Mouse (Mus musculus): ENCODE results near the gene Ipo7. TPM values are rescaled to one million over a fixed set of nuclear protein-coding genes. Genes with fewer than 3 reads are reported as not detected.
A peak's percentile ranks its signal among the peaks of the same experiment; 100 is the strongest.

The Ipo7 gene
- polyA plus RNA-seq, 1 experiment from 2014 or later: 15.4 TPM

DNA sequence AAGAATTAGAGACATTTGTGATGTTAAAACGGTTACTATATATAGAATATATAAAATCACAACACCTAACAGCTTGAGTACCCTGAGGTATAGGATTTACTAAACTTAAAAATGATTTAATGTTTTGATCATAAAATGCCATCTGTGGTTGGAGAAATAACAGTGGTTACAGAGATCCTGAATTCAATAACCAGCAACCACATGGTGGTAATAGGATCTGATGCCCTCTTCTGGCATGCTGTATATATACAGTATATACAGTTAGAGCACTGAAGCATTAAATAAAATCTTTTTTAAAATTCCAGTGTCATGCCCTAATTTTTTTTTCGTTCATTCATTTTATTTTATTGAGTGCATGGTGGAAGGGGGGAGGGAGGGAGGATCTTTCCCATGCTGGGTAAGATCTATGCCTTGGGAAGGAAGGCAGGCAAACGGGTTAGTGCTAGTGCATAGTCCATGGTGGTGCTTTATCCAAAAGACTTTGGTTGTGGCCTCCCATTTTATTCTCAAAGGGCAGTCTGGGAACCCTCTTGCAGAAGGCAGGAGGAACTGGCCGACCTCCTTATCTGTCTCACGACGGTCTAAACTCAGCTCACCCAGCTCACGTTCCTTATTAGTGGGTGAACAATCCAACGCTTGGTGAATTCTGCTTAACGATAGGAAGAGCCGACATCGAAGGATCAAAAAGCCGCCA is 41.2 kb downstream of the Ipo7 start:
- ATAC-seq (no peak), DNase-seq (ENCODE audit: low spot score) (peak; percentile 63)
- 86% methylated on average over 12 of the region's 12 CpGs for WGBS
- peaks cover 22% of the 10 kb centered on the region for H3K36me3 ChIP-seq (ENCODE audit: control insufficient read depth, insufficient read depth, low read length)
- H3K27me3 ChIP-seq (replicated peaks; ENCODE audit: control insufficient read depth, insufficient read depth, low read length): no peaks in the 10 kb centered on the region
- H3K4me1 ChIP-seq (ENCODE audit: control insufficient read depth, insufficient read depth, low read length): peaks cover 9% of the 10 kb centered on the region
- H3K4me2 ChIP-seq (ENCODE audit: low read length): no peak overlapping the region
- H3K9me3 ChIP-seq (replicated peaks; ENCODE audit: control insufficient read depth, low read length): no peaks in the 10 kb centered on the region
- no peak overlapping the region for H3K27ac ChIP-seq (ENCODE audit: low read depth, low read length)
- H3K9ac ChIP-seq (ENCODE audit: low read length): no peak overlapping the region
- H3K4me3 ChIP-seq (ENCODE audit: low read depth, low read length): no peak overlapping the region

GRCm38 (mm10) chr7:110060106-110060668 is 42.1 kb downstream of the Ipo7 start:
- DNase-seq (ENCODE audit: low spot score) (no peak), ATAC-seq (no peak)
- peaks cover 14% of the 10 kb centered on the region for H3K36me3 ChIP-seq (ENCODE audit: control insufficient read depth, insufficient read depth, low read length)
- H3K4me2 ChIP-seq (ENCODE audit: low read length): peak overlapping the region; percentile 75
- no peaks in the 10 kb centered on the region for H3K27me3 ChIP-seq (replicated peaks; ENCODE audit: control insufficient read depth, insufficient read depth, low read length)
- peak overlapping the region; percentile 99 for H3K27ac ChIP-seq (ENCODE audit: low read depth, low read length)
- WGBS: 21% methylated on average over 5 of the region's 5 CpGs
- peaks cover 9% of the 10 kb centered on the region for H3K4me1 ChIP-seq (ENCODE audit: control insufficient read depth, insufficient read depth, low read length)
- H3K4me3 ChIP-seq (ENCODE audit: low read depth, low read length): peak overlapping the region; percentile 76
- no peaks in the 10 kb centered on the region for H3K9me3 ChIP-seq (replicated peaks; ENCODE audit: control insufficient read depth, low read length)
- H3K9ac ChIP-seq (ENCODE audit: low read length): peak overlapping the region; percentile 99

DNA sequence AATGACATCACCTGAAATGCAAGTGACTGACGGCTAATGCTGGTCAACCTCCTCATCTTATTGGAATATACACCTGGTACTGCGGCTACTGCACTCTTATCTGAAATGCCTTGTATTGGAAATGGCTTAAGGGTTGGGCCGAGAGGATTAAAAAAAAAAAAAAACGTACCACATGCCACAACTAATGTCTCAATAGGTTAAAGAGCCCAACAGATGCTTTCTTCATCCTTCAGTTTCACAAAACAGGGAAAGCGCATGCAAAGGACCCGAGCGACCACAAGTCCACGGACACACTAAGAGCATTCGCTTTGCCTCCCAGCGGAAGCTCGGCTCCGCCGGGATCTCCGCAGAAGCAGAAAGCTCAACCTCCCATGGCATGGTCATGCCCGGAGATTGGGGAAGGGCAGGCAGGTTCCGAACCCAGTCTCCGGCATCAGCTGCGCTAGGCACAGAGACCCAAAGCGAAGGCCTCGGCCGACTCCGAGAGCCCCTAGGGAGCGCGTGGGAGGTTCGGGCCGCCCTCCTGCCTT is 42.7 kb downstream of the Ipo7 start:
- DNase-seq (ENCODE audit: low spot score): no peak
- Histone ChIP-seq H3K27ac (ENCODE audit: low read depth, low read length) (peak overlapping the region; percentile 99), H3K36me3 (ENCODE audit: control insufficient read depth, insufficient read depth, low read length) (peaks cover 10% of the 10 kb centered on the region), H3K4me3 (ENCODE audit: low read depth, low read length) (peak overlapping the region; percentile 76), H3K4me1 (ENCODE audit: control insufficient read depth, insufficient read depth, low read length) (peaks cover 9% of the 10 kb centered on the region), H3K27me3 (replicated peaks; ENCODE audit: control insufficient read depth, insufficient read depth, low read length) (no peaks in the 10 kb centered on the region), H3K9ac (ENCODE audit: low read length) (peak overlapping the region; percentile 99), H3K9me3 (replicated peaks; ENCODE audit: control insufficient read depth, low read length) (no peaks in the 10 kb centered on the region), H3K4me2 (ENCODE audit: low read length) (peak overlapping the region; percentile 75)
- WGBS: under 1% methylated on average over 26 of the region's 26 CpGs
- ATAC-seq: no peak; the same call in 1 of the 2 replicates

- DNase-seq (ENCODE audit: low spot score) (peak; percentile 100), ATAC-seq (peak; percentile 98)
- peak within 1 kb of the TSS; percentile 99 for H3K9ac ChIP-seq (ENCODE audit: low read length)
- H3K4me1 ChIP-seq (ENCODE audit: control insufficient read depth, insufficient read depth, low read length): peaks cover 9% of the 10 kb centered on the region
- H3K27ac ChIP-seq (ENCODE audit: low read depth, low read length): peak within 1 kb of the TSS; percentile 100
- peak within 1 kb of the TSS; percentile 76 for H3K4me3 ChIP-seq (ENCODE audit: low read depth, low read length)
- H3K9me3 ChIP-seq (replicated peaks; ENCODE audit: control insufficient read depth, low read length): no peaks in the 10 kb centered on the region
- H3K36me3 ChIP-seq (ENCODE audit: control insufficient read depth, insufficient read depth, low read length): peaks cover 9% of the 10 kb centered on the region
- under 1% methylated on average over 34 of the region's 34 CpGs for WGBS
- peak within 1 kb of the TSS; percentile 75 for H3K4me2 ChIP-seq (ENCODE audit: low read length)
- H3K27me3 ChIP-seq (replicated peaks; ENCODE audit: control insufficient read depth, insufficient read depth, low read length): no peaks in the 10 kb centered on the region
Observed at GRCm38 (mm10) chr7:110061199-110061751, 43.2 kb downstream of the Ipo7 start, which contains the start of gene Zfp143. TSS of gene Zfp143 (plus strand) at chr7:110061217.

- no peaks in the 10 kb centered on the region for H3K27me3 ChIP-seq (replicated peaks; ENCODE audit: control insufficient read depth, insufficient read depth, low read length)
- H3K27ac ChIP-seq (ENCODE audit: low read depth, low read length): peak overlapping the region; percentile 100
- WGBS: under 1% methylated on average over 43 of the region's 48 CpGs
- no peaks in the 10 kb centered on the region for H3K9me3 ChIP-seq (replicated peaks; ENCODE audit: control insufficient read depth, low read length)
- H3K4me3 ChIP-seq (ENCODE audit: low read depth, low read length): peak overlapping the region; percentile 65
- DNase-seq (ENCODE audit: low spot score): peak; percentile 89
- peaks cover 9% of the 10 kb centered on the region for H3K36me3 ChIP-seq (ENCODE audit: control insufficient read depth, insufficient read depth, low read length)
- H3K4me2 ChIP-seq (ENCODE audit: low read length): peak overlapping the region; percentile 61
- peak; percentile 71 for ATAC-seq
- peak overlapping the region; percentile 98 for H3K9ac ChIP-seq (ENCODE audit: low read length)
- H3K4me1 ChIP-seq (ENCODE audit: control insufficient read depth, insufficient read depth, low read length): peaks cover 9% of the 10 kb centered on the region
Observed at GRCm38 (mm10) chr7:110061752-110062273, 43.7 kb downstream of the Ipo7 start.

GRCm38 (mm10) chr7:110063731-110064130 is 45.7 kb downstream of the Ipo7 start:
- DNase-seq (ENCODE audit: low spot score) (no peak), ATAC-seq (no peak)
- WGBS: 98% methylated on average over 9 of the region's 9 CpGs
- no peaks in the 10 kb centered on the region for H3K27me3 ChIP-seq (replicated peaks; ENCODE audit: control insufficient read depth, insufficient read depth, low read length)
- peaks cover 9% of the 10 kb centered on the region for H3K4me1 ChIP-seq (ENCODE audit: control insufficient read depth, insufficient read depth, low read length)
- no peak overlapping the region for H3K27ac ChIP-seq (ENCODE audit: low read depth, low read length)
- H3K9me3 ChIP-seq (replicated peaks; ENCODE audit: control insufficient read depth, low read length): no peaks in the 10 kb centered on the region
- H3K36me3 ChIP-seq (ENCODE audit: control insufficient read depth, insufficient read depth, low read length): peaks cover 10% of the 10 kb centered on the region; the same call in 1 of the 2 replicates
- H3K9ac ChIP-seq (ENCODE audit: low read length): no peak overlapping the region
- H3K4me3 ChIP-seq (ENCODE audit: low read depth, low read length): no peak overlapping the region
- no peak overlapping the region for H3K4me2 ChIP-seq (ENCODE audit: low read length)

DNA sequence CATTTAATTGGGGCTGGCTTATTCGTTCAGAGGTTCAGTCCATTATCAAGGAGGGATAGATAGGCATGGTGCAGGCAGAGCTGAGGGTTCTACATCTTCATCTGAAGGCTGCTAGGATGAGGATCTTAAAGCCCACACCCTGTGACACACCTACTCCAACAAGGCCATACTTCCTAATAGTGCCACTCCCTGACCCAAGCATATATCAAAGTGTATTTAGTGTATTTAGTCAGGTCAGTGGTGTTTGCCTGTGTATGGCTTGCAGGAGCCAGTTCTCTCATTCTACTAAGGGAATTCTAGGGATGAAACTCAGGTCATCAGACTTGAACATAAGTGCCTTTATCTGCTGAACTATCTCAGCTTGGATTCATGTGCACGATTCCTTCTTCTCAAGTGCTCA is 51.0 kb downstream of the Ipo7 start:
- 97% methylated on average over 2 of the region's 2 CpGs for WGBS
- no peak overlapping the region for H3K4me3 ChIP-seq (ENCODE audit: low read depth, low read length)

GRCm38 (mm10) chr7:110078168-110078567 is 60.1 kb downstream of the Ipo7 start:
- 95% methylated on average over 5 of the region's 5 CpGs for WGBS
- no peaks in the 10 kb centered on the region for H3K9me3 ChIP-seq (replicated peaks; ENCODE audit: control insufficient read depth, low read length)
- H3K36me3 ChIP-seq (ENCODE audit: control insufficient read depth, insufficient read depth, low read length): peaks cover 88% of the 10 kb centered on the region

More for the DNA sequence above, 51.0 kb downstream of the Ipo7 start:
- Histone ChIP-seq H3K27ac (ENCODE audit: low read depth, low read length) (no peak overlapping the region), H3K4me2 (ENCODE audit: low read length) (no peak overlapping the region), H3K9ac (ENCODE audit: low read length) (no peak overlapping the region), H3K9me3 (replicated peaks; ENCODE audit: control insufficient read depth, low read length) (no peaks in the 10 kb centered on the region), H3K36me3 (ENCODE audit: control insufficient read depth, insufficient read depth, low read length) (peaks cover 39% of the 10 kb centered on the region), H3K27me3 (replicated peaks; ENCODE audit: control insufficient read depth, insufficient read depth, low read length) (no peaks in the 10 kb centered on the region), H3K4me1 (ENCODE audit: control insufficient read depth, insufficient read depth, low read length) (no peaks in the 10 kb centered on the region)
- DNase-seq (ENCODE audit: low spot score) (no peak), ATAC-seq (no peak)

More at GRCm38 (mm10) chr7:110078168-110078567, 60.1 kb downstream of the Ipo7 start:
- DNase-seq (ENCODE audit: low spot score): no peak
- Histone ChIP-seq H3K27ac (ENCODE audit: low read depth, low read length) (no peak overlapping the region), H3K4me3 (ENCODE audit: low read depth, low read length) (no peak overlapping the region), H3K4me1 (ENCODE audit: control insufficient read depth, insufficient read depth, low read length) (no peaks in the 10 kb centered on the region), H3K4me2 (ENCODE audit: low read length) (no peak overlapping the region), H3K9ac (ENCODE audit: low read length) (no peak overlapping the region), H3K27me3 (replicated peaks; ENCODE audit: control insufficient read depth, insufficient read depth, low read length) (no peaks in the 10 kb centered on the region)
- no peak for ATAC-seq

Data from forebrain, embryonic 14.5 days (tissue).